Mouse (Mus musculus) olfactory bulb, adult 2 months (tissue): ENCODE data around the gene Rcvrn. TPM values are rescaled to one million over a fixed set of nuclear protein-coding genes. Genes with fewer than 3 reads are reported as not detected.

Experiments
- H3K27ac ChIP-seq: fragments of 200-500 bp; 2 replicates; pipeline ENCODE4 v1.5.1; 2012; ENCODE audit warnings: low read depth, low read length; ENCODE audit not compliant: insufficient read depth
- H3K4me1 ChIP-seq: fragments of 200-500 bp; 2 replicates; pipeline ENCODE4 v1.6.1; 2012; ENCODE audit warnings: low read length; ENCODE audit not compliant: control insufficient read depth, insufficient read depth
- H3K4me3 ChIP-seq: fragments of 200-500 bp; 2 replicates; pipeline ENCODE4 v1.5.1; 2012; ENCODE audit warnings: mild to moderate bottlenecking, low read depth, low read length, moderate library complexity; ENCODE audit not compliant: insufficient read depth
- CTCF ChIP-seq: fragments of 200-500 bp; IDR thresholded peaks from 2 replicates; pipeline ENCODE4 v1.5.1; 2012; ENCODE audit warnings: low read depth, mild to moderate bottlenecking, low read length, moderate library complexity; ENCODE audit not compliant: insufficient read depth
- POLR2A ChIP-seq: fragments of 200-500 bp; IDR thresholded peaks from 2 replicates; pipeline ENCODE4 v1.6.1; 2012; ENCODE audit warnings: mild to moderate bottlenecking, low read depth, low read length, moderate library complexity; ENCODE audit not compliant: insufficient read depth
- WGBS: fragments of 180-500 bp; shearing (Covaris S2); methylation state at CpG from one replicate; pipeline ENCODE4 v1.1.7; 2018; 5-methylcytosine and 5-hydroxymethylcytosine counted together
- polyA plus RNA-seq: library from polyadenylated mRNA; stranded (reverse); fragments of >200 nt; gene quantifications from 2 replicates; pipeline ENCODE4 v1.2.4, GENCODE M21; 2012; ENCODE audit warnings: low replicate concordance; ENCODE audit not compliant: missing spikeins, insufficient read depth, insufficient read length

Rcvrn gene
- polyA plus RNA-seq, 1 experiment, result not detected

DNA sequence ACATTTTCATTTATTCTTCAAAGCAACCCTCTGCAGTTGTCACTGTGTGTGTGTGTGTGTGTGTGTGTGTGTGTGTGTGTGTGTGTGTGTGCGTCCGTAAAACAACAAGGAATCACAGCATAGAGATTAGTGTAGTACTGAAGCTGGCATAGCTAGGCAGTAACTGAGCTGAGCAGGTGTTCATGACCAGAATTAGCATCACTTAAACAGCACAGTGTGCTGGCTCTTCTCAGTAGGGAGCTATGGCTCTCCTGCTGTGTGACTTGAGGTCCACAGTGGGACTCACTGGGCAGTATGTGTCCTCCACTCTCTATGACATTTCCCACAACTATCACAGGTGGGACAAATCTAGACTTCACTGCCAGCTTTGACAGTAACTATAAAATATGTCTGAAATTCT lies 35.9 kb downstream of the Rcvrn start:
- Histone ChIP-seq H3K27ac (no peak overlapping the region), H3K4me3 (no peak overlapping the region), H3K4me1 (no peaks in the 10 kb centered on the region)
- no peak for TF ChIP-seq POLR2A
- TF ChIP-seq CTCF, result no peak
- 84% methylated on average over 2 of the region's 2 CpGs for WGBS

DNA sequence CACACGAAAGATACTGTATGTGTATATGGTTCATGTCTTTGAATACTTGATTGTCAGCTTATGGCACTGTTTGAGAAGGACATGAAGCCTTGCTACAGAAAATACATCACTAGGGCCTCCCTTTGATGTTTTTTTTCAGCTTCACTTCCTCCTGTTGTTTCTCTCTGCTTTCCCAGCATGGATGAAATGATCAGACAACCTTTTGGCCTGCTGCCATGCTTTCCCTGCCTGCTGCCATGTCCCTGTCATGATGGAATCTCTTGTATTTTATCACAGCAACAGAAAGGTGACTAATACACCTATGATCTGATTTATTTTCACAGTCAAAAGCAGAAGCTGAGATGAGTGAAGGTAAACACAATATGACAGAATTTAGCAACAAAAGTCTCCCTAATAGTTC lies 38.6 kb downstream of the Rcvrn start:
- WGBS, result 81% methylated on average over 1 of the region's 1 CpGs
- TF ChIP-seq CTCF (no peak), POLR2A (no peak)

DNA sequence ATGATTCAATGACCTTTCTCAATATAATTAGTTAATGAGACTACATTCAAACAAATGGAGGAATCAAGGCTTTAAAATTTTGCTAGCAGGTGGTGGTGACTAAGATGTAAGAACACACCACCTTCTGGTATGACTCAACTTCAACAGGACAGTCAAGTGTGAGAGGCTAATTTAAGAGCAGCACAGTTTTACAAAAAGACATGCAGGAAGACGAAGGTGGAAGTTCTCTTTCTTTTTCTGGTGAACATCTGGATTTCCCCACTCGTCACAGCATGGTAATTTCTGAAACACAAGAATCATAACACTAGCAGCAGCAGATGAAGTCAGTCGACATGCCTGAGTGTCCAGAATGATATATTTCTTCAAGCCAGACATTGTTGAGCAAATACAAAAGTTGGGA lies 39.5 kb downstream of the Rcvrn start:
- 38% methylated on average over 3 of the region's 3 CpGs for WGBS
- peak overlapping the region; percentile 31 for H3K27ac ChIP-seq
- H3K4me3 ChIP-seq, result no peak overlapping the region
- H3K4me1 ChIP-seq, result no peaks in the 10 kb centered on the region
- no peak for TF ChIP-seq POLR2A
- TF ChIP-seq CTCF, result no peak

More for the DNA sequence above, 38.6 kb downstream of the Rcvrn start:
- no peaks in the 10 kb centered on the region for H3K4me1 ChIP-seq
- peak overlapping the region; percentile 72; the same call in 1 of the 2 replicates for H3K27ac ChIP-seq
- H3K4me3 ChIP-seq, result no peak overlapping the region

DNA sequence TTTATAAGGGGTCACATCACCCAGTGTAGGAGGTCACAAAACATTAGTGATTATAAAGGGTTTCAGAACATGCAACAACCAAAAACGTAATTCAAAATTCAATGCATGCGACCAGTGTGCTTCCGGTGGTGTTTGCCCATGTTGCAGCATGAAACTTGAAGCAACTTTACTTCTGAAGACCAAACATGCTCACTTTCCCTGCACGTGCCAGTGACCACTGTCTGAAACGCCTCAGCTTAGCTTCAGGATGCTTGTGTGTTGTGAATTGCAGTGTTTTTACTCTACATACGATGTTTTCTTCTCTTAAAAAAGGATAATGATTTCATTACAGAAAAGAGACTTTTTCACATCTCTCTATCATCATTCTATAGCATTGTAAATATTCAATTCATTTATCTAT lies 43.2 kb downstream of the Rcvrn start:
- no peak overlapping the region for H3K4me3 ChIP-seq
- TF ChIP-seq POLR2A (no peak), CTCF (no peak)
- no peaks in the 10 kb centered on the region for H3K4me1 ChIP-seq
- H3K27ac ChIP-seq, result no peak overlapping the region
- WGBS, result 87% methylated on average over 6 of the region's 6 CpGs

DNA sequence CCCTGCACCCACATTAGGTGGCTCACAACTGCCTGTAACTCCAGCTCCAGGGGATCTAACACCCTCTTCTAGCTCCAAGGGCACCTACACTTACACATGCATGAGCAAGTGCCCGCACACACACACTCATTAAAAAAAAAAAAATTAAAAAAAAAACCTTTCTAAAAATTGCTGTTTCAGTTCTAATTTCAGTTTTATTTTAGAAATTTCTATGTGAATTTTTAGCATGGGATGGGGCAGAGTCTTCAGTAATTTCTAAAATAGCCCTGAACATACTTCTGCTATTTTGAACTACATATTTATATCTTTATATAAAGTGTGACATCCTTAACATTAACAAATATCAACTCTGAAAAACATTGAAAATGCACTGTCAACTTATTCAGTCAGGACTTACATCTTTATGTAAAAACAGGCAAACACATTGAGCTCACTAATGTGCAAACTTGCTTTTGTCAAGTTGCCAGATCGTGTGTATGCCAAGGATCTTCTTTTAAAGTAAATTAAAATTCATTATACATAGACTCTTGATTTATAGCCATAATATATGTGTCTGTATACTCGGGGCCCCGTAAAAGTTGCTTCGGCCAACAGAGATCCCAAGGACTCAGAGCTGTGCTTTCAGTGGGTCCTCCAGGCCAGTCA lies 43.8 kb downstream of the Rcvrn start:
- Histone ChIP-seq H3K27ac (no peak overlapping the region), H3K4me1 (no peaks in the 10 kb centered on the region), H3K4me3 (no peak overlapping the region)
- WGBS, result 90% methylated on average over 5 of the region's 5 CpGs
- TF ChIP-seq CTCF, result no peak
- no peak for TF ChIP-seq POLR2A

DNA sequence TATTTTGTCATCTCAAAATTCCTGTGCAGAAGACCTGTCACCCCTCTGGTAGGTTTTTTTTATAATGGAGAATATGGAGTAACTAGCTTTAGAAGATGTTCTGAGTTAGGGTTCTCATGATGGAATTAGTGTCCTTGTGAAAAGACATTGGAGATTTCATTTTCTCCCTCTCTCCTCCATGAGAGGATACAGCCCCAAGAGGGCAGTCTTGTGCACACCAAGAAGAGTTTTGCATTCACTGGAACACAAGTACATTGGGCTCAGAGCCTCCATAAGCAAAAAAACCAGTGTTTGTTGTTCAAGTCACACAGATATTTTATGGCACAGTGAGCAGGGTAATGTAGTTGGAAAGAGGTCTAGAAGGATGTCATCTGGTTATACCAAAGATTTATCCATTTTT lies 46.4 kb downstream of the Rcvrn start:
- Histone ChIP-seq H3K4me1 (no peaks in the 10 kb centered on the region), H3K4me3 (no peak overlapping the region), H3K27ac (no peak overlapping the region)
- TF ChIP-seq POLR2A, result no peak
- no peak for TF ChIP-seq CTCF

Other genes starting within 250 kb of the Rcvrn start
- 67.1 TPM in 1 of 2 replicates, not detected in the other for gene Gas7, start 239.9 kb upstream of the Rcvrn start, polyA plus RNA-seq
- gene Glp2r, start 75.8 kb downstream of the Rcvrn start, polyA plus RNA-seq, result not detected in 2 replicates
- gene Gsg1l2, start 79.3 kb downstream of the Rcvrn start, polyA plus RNA-seq, result not detected in 2 replicates
- not detected in 2 replicates for gene Dhrs7c, start 102.9 kb downstream of the Rcvrn start, polyA plus RNA-seq
- gene Usp43, start 226.8 kb downstream of the Rcvrn start, polyA plus RNA-seq, result not detected in 2 replicates